In genomic region chr4:13479982-13480847, GRCm38 (mm10) we compare ENCODE assay signal across 14 mouse cellular contexts.
DNase-seq lines count a peak whose midpoint lies in the region; ATAC-seq and TF ChIP-seq lines count a peak whose summit lies in the region.
"Had no signal": no experiment of that assay in that cellular context is flagged by ENCODE, and none has a peak within 500 bp of the region (broad histone marks: within the 10 kb centered on the region; RNA-seq: fewer than 3 reads in every experiment).

No protein-coding gene starts in this region.

- H3K79me2 ChIP-seq in heart, adult 2 months (replicated peaks; ENCODE audit: control insufficient read depth, insufficient read depth, low read length), result no peaks in the 10 kb centered on the region

- H3K27me3 ChIP-seq in hindbrain, embryonic 11.5 days (ENCODE audit: control insufficient read depth, insufficient read depth, low read length), result no peaks in the 10 kb centered on the region
- H3K27me3 ChIP-seq in hindbrain, embryonic 10.5 days (ENCODE audit: insufficient read depth, poor library complexity, severe bottlenecking), result no peaks in the 10 kb centered on the region
- no peaks in the 10 kb centered on the region for H3K27me3 ChIP-seq in midbrain, embryonic 16.5 days (ENCODE audit: control insufficient read depth, insufficient read depth, low read depth, low read length)
- H3K27me3 ChIP-seq in heart, adult 2 months (ENCODE audit: control insufficient read depth, insufficient read depth, low read length), result no peaks in the 10 kb centered on the region
- H3K27me3 ChIP-seq: kidney, embryonic 15.5 days had no signal

- no peaks in the 10 kb centered on the region for H3K9me3 ChIP-seq in hindbrain, embryonic 11.5 days (ENCODE audit: control insufficient read depth, low read length)
- H3K9me3 ChIP-seq in hindbrain, embryonic 10.5 days, result no peaks in the 10 kb centered on the region
- no peaks in the 10 kb centered on the region for H3K9me3 ChIP-seq in midbrain, embryonic 16.5 days (replicated peaks; ENCODE audit: control insufficient read depth, low read length, poor library complexity, severe bottlenecking)
- H3K9me3 ChIP-seq: kidney, embryonic 15.5 days had no signal

- no peaks in the 10 kb centered on the region for H3K4me1 ChIP-seq in hindbrain, embryonic 11.5 days (replicated peaks; ENCODE audit: control insufficient read depth, insufficient read depth, low read length)
- no peaks in the 10 kb centered on the region for H3K4me1 ChIP-seq in hindbrain, embryonic 10.5 days (replicated peaks)
- peaks cover 14% of the 10 kb centered on the region for H3K4me1 ChIP-seq in midbrain, embryonic 16.5 days (ENCODE audit: control insufficient read depth, insufficient read depth, low read length)
- H3K4me1 ChIP-seq in heart, adult 2 months (ENCODE audit: control insufficient read depth, insufficient read depth, low read length), result no peaks in the 10 kb centered on the region
- H3K4me1 ChIP-seq: kidney, embryonic 15.5 days had no signal

- no peak overlapping the region for H3K4me2 ChIP-seq in hindbrain, embryonic 11.5 days (replicated peaks; ENCODE audit: low read depth, low read length)
- H3K4me2 ChIP-seq in midbrain, embryonic 16.5 days (ENCODE audit: low read length), result peak overlapping the region; percentile 35; the same call in 1 of the 2 replicates
- H3K4me2 ChIP-seq: kidney, embryonic 15.5 days had no signal

- no peak overlapping the region for H3K9ac ChIP-seq in hindbrain, embryonic 11.5 days (ENCODE audit: low read depth, low read length)
- peak overlapping the region; percentile 20; the same call in 1 of the 2 replicates for H3K9ac ChIP-seq in midbrain, embryonic 16.5 days (ENCODE audit: low read depth, low read length)
- no peak overlapping the region for H3K9ac ChIP-seq in heart, adult 2 months (ENCODE audit: low read depth, low read length)
- H3K9ac ChIP-seq: kidney, embryonic 15.5 days had no signal

- no peak for TF ChIP-seq EP300 in heart, adult 2 months (IDR thresholded peaks at IDR 0.05; ENCODE audit: insufficient read depth, low read depth, low read length)

- no peak for DNase-seq in hindbrain, embryonic 11.5 days (ENCODE audit: low spot score)
- no peak for DNase-seq in hindbrain, embryonic 10.5 days (ENCODE audit: low spot score)
- peak; percentile 22 for DNase-seq in brain, embryonic 18.5 days (ENCODE audit: low read depth, low spot score)
- DNase-seq in forelimb bud, embryonic 11.5 days (ENCODE audit: low read depth, low spot score), result peak; percentile 71
- DNase-seq in heart, adult 9 months (ENCODE audit: low spot score in 2 of 2), result no peak
- no peak for DNase-seq in adrenal gland, postnatal 4 days (ENCODE audit: low spot score in 2 of 2)
- no peak for DNase-seq in heart, adult 2 months
- DNase-seq: adrenal gland, postnatal 25 days; B cell, adult 2 months; cerebellum, adult 18-20 months; thymus, postnatal 25 days had no signal

- intact Hi-C loops in heart, adult 2 months (cut with DNase I), result no loop called here

- TF ChIP-seq POLR2A in heart, adult 2 months (IDR thresholded peaks at IDR 0.05; ENCODE audit: insufficient read depth, low read depth, low read length), result no peak

- ATAC-seq in hindbrain, embryonic 11.5 days (ENCODE audit: low FRiP score), result peak; percentile 75
- ATAC-seq in midbrain, embryonic 16.5 days, result peak; percentile 68
- ATAC-seq: lung, postnatal 0 days had no signal

- no peak overlapping the region for H3K4me3 ChIP-seq in hindbrain, embryonic 11.5 days (ENCODE audit: low read depth, low read length)
- H3K4me3 ChIP-seq in hindbrain, embryonic 10.5 days, result no peak overlapping the region
- H3K4me3 ChIP-seq in midbrain, embryonic 16.5 days (ENCODE audit: low read depth, low read length), result no peak overlapping the region
- no peak overlapping the region for H3K4me3 ChIP-seq in heart, adult 2 months
- H3K4me3 ChIP-seq: kidney, embryonic 15.5 days had no signal

- WGBS in hindbrain, embryonic 11.5 days, result 69% methylated on average over 13 of the region's 13 CpGs
- 81% methylated on average over 13 of the region's 13 CpGs for WGBS in hindbrain, embryonic 10.5 days
- WGBS in midbrain, embryonic 16.5 days, result 38% methylated on average over 13 of the region's 13 CpGs
- WGBS in heart, adult 2 months, result 65% methylated on average over 13 of the region's 13 CpGs

- no peak for TF ChIP-seq CTCF in heart, adult 2 months (IDR thresholded peaks at IDR 0.05)

- H3K27ac ChIP-seq in hindbrain, embryonic 11.5 days (ENCODE audit: low read depth, low read length), result peak overlapping the region; percentile 63
- H3K27ac ChIP-seq in hindbrain, embryonic 10.5 days, result no peak overlapping the region
- H3K27ac ChIP-seq in midbrain, embryonic 16.5 days (ENCODE audit: low read length), result peak overlapping the region; percentile 77
- H3K27ac ChIP-seq in heart, adult 2 months, result no peak overlapping the region
- H3K27ac ChIP-seq: kidney, embryonic 15.5 days had no signal

- H3K36me3 ChIP-seq in hindbrain, embryonic 11.5 days (ENCODE audit: control insufficient read depth, insufficient read depth, low read length), result no peaks in the 10 kb centered on the region
- no peaks in the 10 kb centered on the region for H3K36me3 ChIP-seq in hindbrain, embryonic 10.5 days
- no peaks in the 10 kb centered on the region for H3K36me3 ChIP-seq in midbrain, embryonic 16.5 days (ENCODE audit: control insufficient read depth, insufficient read depth, low read length)
- no peaks in the 10 kb centered on the region for H3K36me3 ChIP-seq in heart, adult 2 months (ENCODE audit: control insufficient read depth, insufficient read depth, low read length)
- H3K36me3 ChIP-seq: kidney, embryonic 15.5 days had no signal

Comparison
In these comparisons a context has a peak if more than half of its experiments do, and no peak if none do; other contexts are left out.
1. H3K27ac ChIP-seq: peak in hindbrain, embryonic 11.5 days (single experiment) and midbrain, embryonic 16.5 days (single experiment); none in hindbrain, embryonic 10.5 days (single experiment) and heart, adult 2 months (single experiment).
2. DNase-seq: peak in brain, embryonic 18.5 days (single experiment) and forelimb bud, embryonic 11.5 days (single experiment); none in hindbrain, embryonic 11.5 days (single experiment), hindbrain, embryonic 10.5 days (single experiment), heart, adult 9 months (0 of 2), adrenal gland, postnatal 4 days (0 of 2) and heart, adult 2 months (0 of 2).